Mouse (Mus musculus) adrenal gland (tissue): ENCODE measurements around the gene Gins2.

Source experiments
- intact Hi-C: fragments of 180-260 bp; cut with DNase I; formaldehyde crosslinking; loops from one replicate; pipeline ENCODE4 v1.15.1; 2025
- long read RNA-seq, 2 experiments: library from polyadenylated mRNA; unstranded; transcript quantifications; one replicate each; pipeline ENCODE4 v2.0.0; 2020; ENCODE audit warnings: borderline replicate concordance in 1 of 2; ENCODE audit not compliant: insufficient replicate concordance in 1 of 2

Gins2 gene
- long read RNA-seq, experiment 1, partial matches to known transcripts, result 0 of 4 reads
- long read RNA-seq, experiment 1, other reads (novel, unspliced or antisense), result 0 of 4 reads
- long read RNA-seq, experiment 2, transcript Gins2-201 (5 exons, 3,900 nt), result major isoform, 5 of 5 reads
- long read RNA-seq, experiment 2, partial matches to known transcripts, result 0 of 5 reads
- long read RNA-seq, experiment 2, other reads (novel, unspliced or antisense), result 0 of 5 reads

- intact Hi-C loops, result no loop called here
Measured at GRCm38 (mm10) chr8:120588908-120589771, at the start of gene Gins2. Gene Gins2 (minus strand): TSS chr8:120589304.

- intact Hi-C loops, result no loop called here
Measured at GRCm38 (mm10) chr8:120634329-120634839, 45.3 kb upstream of the Gins2 start.

- intact Hi-C loops, result no loop called here
Measured at GRCm38 (mm10) chr8:120633665-120634271, 44.7 kb upstream of the Gins2 start.

- intact Hi-C loops, result no loop called here
Measured at GRCm38 (mm10) chr8:120632969-120633664, 44.0 kb upstream of the Gins2 start.

GRCm38 (mm10) chr8:120631441-120632375, 42.6 kb upstream of the Gins2 start:
- intact Hi-C loops, result no loop called here

GRCm38 (mm10) chr8:120630848-120631247, 41.7 kb upstream of the Gins2 start:
- intact Hi-C loops, result no loop called here

GRCm38 (mm10) chr8:120630031-120630430, 40.9 kb upstream of the Gins2 start:
- intact Hi-C loops, result no loop called here

GRCm38 (mm10) chr8:120627298-120627697, 38.2 kb upstream of the Gins2 start:
- intact Hi-C loops, result no loop called here

- intact Hi-C loops, result no loop called here
Measured at GRCm38 (mm10) chr8:120626461-120626860, 37.4 kb upstream of the Gins2 start.

- intact Hi-C loops, result no loop called here
Measured at GRCm38 (mm10) chr8:120623608-120624007, 34.5 kb upstream of the Gins2 start.

- intact Hi-C loops, result no loop called here
Measured at GRCm38 (mm10) chr8:120622161-120622560, 33.1 kb upstream of the Gins2 start.

- intact Hi-C loops, result no loop called here
Measured at GRCm38 (mm10) chr8:120620441-120620840, 31.3 kb upstream of the Gins2 start.

GRCm38 (mm10) chr8:120619235-120620180, 30.4 kb upstream of the Gins2 start:
- intact Hi-C loops, result no loop called here

GRCm38 (mm10) chr8:120618110-120618509, 29.0 kb upstream of the Gins2 start:
- intact Hi-C loops, result no loop called here

GRCm38 (mm10) chr8:120616663-120617626, 27.8 kb upstream of the Gins2 start:
- intact Hi-C loops, result no loop called here

GRCm38 (mm10) chr8:120614491-120614890, 25.4 kb upstream of the Gins2 start:
- intact Hi-C loops, result no loop called here

GRCm38 (mm10) chr8:120610824-120611223, 21.7 kb upstream of the Gins2 start:
- intact Hi-C loops, result no loop called here

- intact Hi-C loops, result no loop called here
Measured at GRCm38 (mm10) chr8:120607885-120608284, 18.8 kb upstream of the Gins2 start.
